Mouse (Mus musculus): ENCODE data around the gene Cacna2d4. TPM values are rescaled to one million over a fixed set of nuclear protein-coding genes. Genes with fewer than 3 reads are reported as not detected.
A peak's percentile ranks its signal among the peaks of the same experiment; 100 is the strongest.

Gene Cacna2d4
- polyA plus RNA-seq, 1 experiment from 2014 or later, result 0.03 TPM

GRCm38 (mm10) chr6:119312381-119312780 is 76.1 kb downstream of the Cacna2d4 start:
- WGBS, result 77% methylated on average over 6 of the region's 6 CpGs
- H3K4me1 ChIP-seq (replicated peaks; ENCODE audit: control insufficient read depth, insufficient read depth, low read length), result no peaks in the 10 kb centered on the region
- no peaks in the 10 kb centered on the region for H3K9me3 ChIP-seq (ENCODE audit: control insufficient read depth)
- ATAC-seq, result no peak
- H3K4me2 ChIP-seq (replicated peaks; ENCODE audit: low read depth), result no peak overlapping the region
- H3K4me3 ChIP-seq (ENCODE audit: low read depth, low read length), result no peak overlapping the region
- no peak overlapping the region for H3K9ac ChIP-seq (ENCODE audit: low read depth, low read length)
- no peak for TF ChIP-seq CTCF (IDR thresholded peaks at IDR 0.05; ENCODE audit: low read depth)
- H3K27me3 ChIP-seq (replicated peaks; ENCODE audit: control insufficient read depth, insufficient read depth, low read length), result no peaks in the 10 kb centered on the region
- H3K36me3 ChIP-seq (ENCODE audit: control insufficient read depth, insufficient read depth), result no peaks in the 10 kb centered on the region
- no peak overlapping the region for H3K27ac ChIP-seq (ENCODE audit: low read depth, low read length)

DNA sequence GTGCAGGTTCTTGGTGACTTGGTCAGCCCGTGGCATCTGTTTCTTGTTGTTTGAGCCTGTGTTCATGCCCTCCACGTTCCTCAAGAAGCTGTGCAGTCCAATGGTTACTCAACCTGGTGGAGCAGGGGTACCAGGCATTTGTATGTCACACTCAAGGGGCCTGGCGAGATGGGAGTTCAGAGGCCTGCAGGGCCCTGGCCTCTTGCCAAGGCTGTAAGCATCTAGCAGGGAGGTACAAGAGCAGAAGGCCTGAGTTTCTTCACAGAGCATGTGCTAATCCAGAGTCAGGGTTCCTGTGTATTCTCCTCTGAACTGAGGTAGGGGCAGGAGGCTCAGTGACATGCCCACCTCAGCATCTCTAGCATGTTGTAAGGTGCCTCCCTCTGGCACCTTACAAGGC is 76.8 kb downstream of the Cacna2d4 start:
- H3K27ac ChIP-seq (ENCODE audit: low read depth, low read length), result no peak overlapping the region
- WGBS, result 57% methylated on average over 3 of the region's 3 CpGs
- no peak for TF ChIP-seq CTCF (IDR thresholded peaks at IDR 0.05; ENCODE audit: low read depth)
- no peak for ATAC-seq
- no peak overlapping the region for H3K9ac ChIP-seq (ENCODE audit: low read depth, low read length)
- H3K4me1 ChIP-seq (replicated peaks; ENCODE audit: control insufficient read depth, insufficient read depth, low read length), result no peaks in the 10 kb centered on the region
- no peaks in the 10 kb centered on the region for H3K27me3 ChIP-seq (replicated peaks; ENCODE audit: control insufficient read depth, insufficient read depth, low read length)
- H3K36me3 ChIP-seq (ENCODE audit: control insufficient read depth, insufficient read depth), result no peaks in the 10 kb centered on the region
- no peak overlapping the region for H3K4me3 ChIP-seq (ENCODE audit: low read depth, low read length)
- no peak overlapping the region for H3K4me2 ChIP-seq (replicated peaks; ENCODE audit: low read depth)
- H3K9me3 ChIP-seq (ENCODE audit: control insufficient read depth), result no peaks in the 10 kb centered on the region

DNA sequence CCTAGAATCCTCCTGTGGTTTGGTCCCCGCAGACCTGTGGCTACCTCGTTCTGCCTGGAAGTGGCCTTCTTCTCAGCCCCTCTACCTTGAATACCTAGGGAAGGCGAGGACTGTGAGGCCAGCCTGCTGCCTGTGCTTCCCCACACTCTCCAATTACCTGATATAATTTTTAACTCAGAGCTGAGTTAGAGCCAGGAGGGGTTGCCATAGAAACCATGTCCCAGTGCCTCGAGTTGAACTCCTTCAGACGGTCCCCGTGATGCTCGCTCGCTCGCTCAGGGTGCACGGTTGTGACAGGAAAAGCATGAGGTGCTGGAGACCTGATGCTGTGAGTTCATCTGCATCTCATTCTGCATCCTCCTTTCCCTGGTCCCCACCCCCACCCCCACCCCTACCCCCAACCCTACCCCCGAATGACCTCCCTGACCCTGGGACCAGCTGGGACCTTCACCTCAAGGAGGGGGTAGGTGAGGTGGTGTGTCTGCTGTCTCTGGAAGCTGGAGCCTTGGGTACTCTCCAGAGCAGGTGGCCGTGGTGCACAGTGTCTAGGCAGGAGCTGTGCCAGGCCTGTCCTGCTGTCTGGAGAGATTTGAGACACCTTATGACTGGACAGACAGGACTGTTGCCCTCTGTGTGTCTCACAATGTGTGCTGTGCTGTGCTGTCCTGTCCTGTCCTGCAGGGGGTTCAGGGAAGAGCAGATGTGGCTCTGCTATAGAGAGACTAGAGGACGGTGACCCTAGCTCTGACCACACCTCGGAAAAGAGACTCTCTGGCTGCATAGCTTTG is 77.5 kb downstream of the Cacna2d4 start:
- Histone ChIP-seq H3K4me3 (ENCODE audit: low read depth, low read length) (no peak overlapping the region), H3K27me3 (replicated peaks; ENCODE audit: control insufficient read depth, insufficient read depth, low read length) (no peaks in the 10 kb centered on the region), H3K4me2 (replicated peaks; ENCODE audit: low read depth) (no peak overlapping the region), H3K36me3 (ENCODE audit: control insufficient read depth, insufficient read depth) (no peaks in the 10 kb centered on the region), H3K4me1 (replicated peaks; ENCODE audit: control insufficient read depth, insufficient read depth, low read length) (no peaks in the 10 kb centered on the region), H3K9ac (ENCODE audit: low read depth, low read length) (no peak overlapping the region), H3K27ac (ENCODE audit: low read depth, low read length) (no peak overlapping the region), H3K9me3 (ENCODE audit: control insufficient read depth) (no peaks in the 10 kb centered on the region)
- WGBS, result 49% methylated on average over 14 of the region's 14 CpGs
- no peak for TF ChIP-seq CTCF (IDR thresholded peaks at IDR 0.05; ENCODE audit: low read depth)
- no peak for ATAC-seq

DNA sequence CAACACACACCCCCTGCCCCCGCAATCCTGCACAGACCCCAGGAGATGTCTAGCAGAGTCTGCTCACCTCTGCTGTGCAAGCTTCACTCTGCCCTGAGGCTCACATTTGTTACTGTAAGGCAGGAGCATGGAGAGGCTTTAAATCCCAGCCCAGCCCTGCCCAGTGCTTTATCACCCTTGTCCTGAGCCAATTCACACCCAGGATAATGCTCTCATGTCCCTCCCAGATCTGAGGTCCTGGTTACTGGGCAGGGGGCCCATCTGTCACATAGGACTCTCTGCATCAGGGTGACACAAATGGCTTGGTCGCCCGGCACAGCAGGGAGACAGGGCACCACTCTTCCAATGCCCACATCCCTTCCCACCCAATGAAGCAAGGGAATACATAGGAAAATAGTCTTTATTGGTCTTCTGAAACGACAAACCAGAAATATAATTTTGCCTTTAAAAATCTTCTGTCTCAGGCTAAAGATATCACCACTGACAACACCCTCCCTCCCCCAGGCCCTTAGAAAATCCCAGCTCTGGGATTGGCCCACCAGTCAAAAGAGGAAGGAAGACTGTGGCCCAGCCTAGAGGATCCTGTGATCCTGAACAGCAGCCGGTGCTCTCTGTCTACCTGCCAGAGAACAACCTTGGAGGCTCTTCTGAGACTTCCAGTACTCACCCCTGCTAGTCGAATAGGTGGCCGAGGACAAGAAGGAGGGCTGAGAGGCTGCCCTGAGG is 78.6 kb downstream of the Cacna2d4 start:
- Histone ChIP-seq H3K9me3 (ENCODE audit: control insufficient read depth) (no peaks in the 10 kb centered on the region), H3K27me3 (replicated peaks; ENCODE audit: control insufficient read depth, insufficient read depth, low read length) (no peaks in the 10 kb centered on the region), H3K4me3 (ENCODE audit: low read depth, low read length) (no peak overlapping the region), H3K27ac (ENCODE audit: low read depth, low read length) (no peak overlapping the region), H3K36me3 (ENCODE audit: control insufficient read depth, insufficient read depth) (no peaks in the 10 kb centered on the region), H3K4me2 (replicated peaks; ENCODE audit: low read depth) (no peak overlapping the region), H3K9ac (ENCODE audit: low read depth, low read length) (no peak overlapping the region), H3K4me1 (replicated peaks; ENCODE audit: control insufficient read depth, insufficient read depth, low read length) (no peaks in the 10 kb centered on the region)
- no peak for TF ChIP-seq CTCF (IDR thresholded peaks at IDR 0.05; ENCODE audit: low read depth)
- WGBS, result 42% methylated on average over 7 of the region's 7 CpGs
- ATAC-seq, result no peak

GRCm38 (mm10) chr6:119318732-119319131 is 82.4 kb downstream of the Cacna2d4 start:
- 86% methylated on average over 9 of the region's 9 CpGs for WGBS
- TF ChIP-seq CTCF (IDR thresholded peaks at IDR 0.05; ENCODE audit: low read depth), result no peak
- Histone ChIP-seq H3K4me2 (replicated peaks; ENCODE audit: low read depth) (no peak overlapping the region), H3K27me3 (replicated peaks; ENCODE audit: control insufficient read depth, insufficient read depth, low read length) (0 out of 2 replicates have a peak, but pooled peaks cover 8% of the 10 kb centered on the region), H3K9me3 (ENCODE audit: control insufficient read depth) (no peaks in the 10 kb centered on the region), H3K4me1 (replicated peaks; ENCODE audit: control insufficient read depth, insufficient read depth, low read length) (no peaks in the 10 kb centered on the region), H3K9ac (ENCODE audit: low read depth, low read length) (no peak overlapping the region), H3K27ac (ENCODE audit: low read depth, low read length) (no peak overlapping the region), H3K4me3 (ENCODE audit: low read depth, low read length) (no peak overlapping the region), H3K36me3 (ENCODE audit: control insufficient read depth, insufficient read depth) (no peaks in the 10 kb centered on the region)
- no peak for ATAC-seq

DNA sequence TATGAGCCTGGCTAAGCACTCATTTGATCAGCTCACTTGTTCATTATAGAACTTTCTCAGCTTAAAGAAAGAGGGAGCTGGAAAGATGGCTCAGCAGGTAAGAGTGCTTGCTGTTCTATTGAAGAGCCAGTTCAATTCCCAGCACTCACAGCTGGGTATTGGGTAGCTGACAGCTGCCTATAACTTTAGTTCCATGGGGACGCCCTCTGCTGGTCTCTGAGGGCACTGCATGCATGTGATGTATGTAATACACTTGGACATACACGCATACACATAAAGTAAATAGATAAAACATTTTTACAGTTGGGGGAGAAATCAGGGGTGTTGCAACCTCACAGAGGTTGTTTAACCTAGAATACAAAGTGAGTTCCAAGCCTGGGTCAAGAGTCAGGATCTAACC is 83.0 kb downstream of the Cacna2d4 start:
- no peaks in the 10 kb centered on the region for H3K4me1 ChIP-seq (replicated peaks; ENCODE audit: control insufficient read depth, insufficient read depth, low read length)
- H3K4me3 ChIP-seq (ENCODE audit: low read depth, low read length), result no peak overlapping the region
- H3K27ac ChIP-seq (ENCODE audit: low read depth, low read length), result no peak overlapping the region
- H3K4me2 ChIP-seq (replicated peaks; ENCODE audit: low read depth), result no peak overlapping the region
- no peaks in the 10 kb centered on the region for H3K36me3 ChIP-seq (ENCODE audit: control insufficient read depth, insufficient read depth)
- H3K9me3 ChIP-seq (ENCODE audit: control insufficient read depth), result no peaks in the 10 kb centered on the region
- 0 out of 2 replicates have a peak, but pooled peaks cover 8% of the 10 kb centered on the region for H3K27me3 ChIP-seq (replicated peaks; ENCODE audit: control insufficient read depth, insufficient read depth, low read length)
- 0 out of 2 replicates have a peak, but pooled peaks have one; percentile 31 for TF ChIP-seq CTCF (IDR thresholded peaks at IDR 0.05; ENCODE audit: low read depth)
- no peak for ATAC-seq
- no peak overlapping the region for H3K9ac ChIP-seq (ENCODE audit: low read depth, low read length)
- WGBS, result 73% methylated on average over 2 of the region's 2 CpGs

All from intestine, postnatal 0 days (tissue).